Mouse (Mus musculus) thymus, postnatal 36 days (tissue): Measurements from ENCODE around the gene Vmn2r-ps130.
"Not testable (repeated sequence)": the region's sequence is repeated elsewhere in the genome, so short reads cannot be mapped to it uniquely, and the experiment has no call there.

Source experiments
- DNase-seq, 2 experiments: peaks; one replicate each; pipeline ENCODE4 v3.0.0; 2022; ENCODE audit warnings: mixed read lengths in 2 of 2

The Vmn2r-ps130 gene

GRCm38 (mm10) chr17:23060866-23061265 is at the start of gene Vmn2r-ps130:
Gene Vmn2r-ps130 (plus strand): TSS chr17:23061166.
- not testable (repeated sequence) for DNase-seq
